Mouse (Mus musculus) kidney, postnatal 10 days (tissue): Measurements from ENCODE around the gene Mylk.

Experiments used
- DNase-seq: peaks from one replicate; pipeline ENCODE4 v3.0.0; 2021; ENCODE audit warnings: mixed read lengths

Gene Mylk

DNA sequence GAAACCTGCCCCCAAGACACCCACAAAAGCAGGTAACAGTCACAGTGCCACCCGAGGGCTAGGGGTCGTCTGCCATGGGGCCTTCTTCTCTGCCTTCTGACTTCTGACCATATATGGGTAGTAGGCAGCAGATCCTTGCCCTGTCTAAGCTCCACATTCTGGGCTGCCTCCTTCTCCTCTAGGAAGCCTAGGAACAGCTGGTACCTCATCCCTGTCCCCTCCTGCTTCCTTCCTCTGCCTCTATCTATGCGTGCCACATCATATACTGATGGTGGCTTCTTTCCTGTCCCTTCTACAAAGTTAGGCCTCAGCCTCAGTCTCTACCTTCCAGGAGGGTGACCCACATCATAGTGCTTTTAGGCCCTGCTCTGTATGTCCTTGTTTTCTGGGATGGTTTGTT, 207.8 kb downstream of the Mylk start:
- DNase-seq: no peak

DNA sequence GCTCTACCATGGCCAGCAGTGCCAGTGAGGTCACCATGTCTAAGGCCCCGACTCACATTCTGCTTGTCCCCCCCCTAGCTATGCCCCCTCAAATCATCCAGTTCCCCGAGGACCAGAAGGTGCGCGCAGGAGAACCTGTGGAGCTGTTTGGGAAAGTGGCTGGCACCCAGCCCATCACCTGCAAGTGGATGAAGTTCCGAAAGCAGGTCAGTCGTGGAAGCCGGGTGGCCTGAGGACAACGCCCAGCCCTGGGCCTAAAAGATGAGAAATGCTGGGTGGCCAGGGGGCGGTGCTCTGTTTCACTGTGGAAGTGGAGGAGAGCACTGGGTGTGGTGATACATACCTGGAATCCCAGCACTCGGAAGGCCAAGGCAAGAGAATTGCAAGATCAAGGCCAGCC, 208.5 kb downstream of the Mylk start:
- no peak for DNase-seq

DNA sequence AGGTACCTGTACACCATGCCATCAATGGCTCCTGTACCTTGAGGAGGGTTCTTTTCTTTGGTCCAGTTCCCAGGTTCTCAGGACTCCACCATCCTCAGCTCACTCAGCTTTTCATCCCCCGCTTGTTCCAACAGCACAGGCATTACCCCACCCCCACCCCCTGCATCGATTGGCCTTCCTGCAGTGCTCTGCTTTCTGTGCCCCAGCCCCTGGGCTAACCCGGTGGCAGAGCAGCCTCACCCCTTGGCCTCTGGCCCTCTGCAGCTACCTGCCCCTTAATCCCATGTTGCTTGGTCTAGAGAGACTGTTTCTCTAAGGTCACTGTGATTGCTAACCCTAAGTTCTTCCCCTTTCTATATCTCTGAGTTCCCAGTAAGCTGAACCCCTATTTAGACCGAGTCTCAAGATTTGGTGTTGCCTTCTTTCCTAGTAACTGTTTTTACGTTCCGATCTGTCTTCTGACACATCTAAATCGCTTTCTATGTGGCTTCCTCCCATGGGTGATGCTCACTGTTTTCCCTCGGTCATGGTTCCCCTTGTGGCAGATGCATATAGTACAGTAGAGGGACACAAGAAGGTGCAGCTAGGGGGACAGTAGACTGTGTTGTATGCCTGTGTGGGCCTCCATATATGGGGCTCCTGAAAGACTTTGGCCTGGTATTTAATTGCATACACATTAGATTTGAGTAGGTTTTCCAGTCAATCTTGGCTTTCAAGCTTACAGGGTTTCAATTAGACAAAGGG, 212.6 kb downstream of the Mylk start:
- DNase-seq: no peak

DNA sequence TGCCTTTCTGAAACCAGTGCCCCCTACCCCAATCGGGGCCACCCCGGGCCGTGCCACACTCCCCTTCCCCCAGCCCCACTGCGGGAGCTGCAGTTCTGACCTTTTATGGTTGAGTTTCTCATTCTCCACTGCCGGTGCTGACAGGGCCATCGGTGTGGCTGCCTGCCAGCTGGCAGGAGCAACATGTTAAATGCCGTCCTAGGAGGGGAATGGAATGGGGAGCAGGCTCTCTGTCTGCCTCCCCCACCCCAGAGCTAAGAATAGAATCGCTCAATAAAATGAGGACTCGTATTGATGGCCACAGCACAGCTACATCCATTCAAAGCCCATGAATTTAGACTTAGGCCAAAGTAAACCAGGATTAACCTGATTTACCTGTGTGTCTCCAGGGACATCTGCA, 213.7 kb downstream of the Mylk start:
- DNase-seq: peak; percentile 92

DNA sequence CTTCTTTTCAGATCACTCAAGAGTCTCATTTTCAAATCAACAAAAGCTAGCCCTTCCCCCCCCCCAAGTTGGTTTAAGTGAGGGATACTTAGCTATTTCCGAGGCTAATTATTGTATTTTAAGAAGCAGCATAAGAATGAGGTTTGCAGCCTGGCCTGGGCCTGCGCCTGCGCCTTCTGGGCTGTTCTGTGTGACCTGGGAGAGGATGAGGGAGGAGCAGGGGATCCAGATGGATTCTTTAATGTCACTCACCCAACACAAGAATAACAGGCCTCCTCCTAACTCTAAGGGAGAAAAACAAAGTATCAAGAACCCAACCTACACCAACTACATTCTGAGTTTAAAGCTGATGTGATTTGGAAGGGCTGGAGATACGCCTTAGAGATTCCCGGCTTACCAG, 214.3 kb downstream of the Mylk start:
- DNase-seq: peak; percentile 78

DNA sequence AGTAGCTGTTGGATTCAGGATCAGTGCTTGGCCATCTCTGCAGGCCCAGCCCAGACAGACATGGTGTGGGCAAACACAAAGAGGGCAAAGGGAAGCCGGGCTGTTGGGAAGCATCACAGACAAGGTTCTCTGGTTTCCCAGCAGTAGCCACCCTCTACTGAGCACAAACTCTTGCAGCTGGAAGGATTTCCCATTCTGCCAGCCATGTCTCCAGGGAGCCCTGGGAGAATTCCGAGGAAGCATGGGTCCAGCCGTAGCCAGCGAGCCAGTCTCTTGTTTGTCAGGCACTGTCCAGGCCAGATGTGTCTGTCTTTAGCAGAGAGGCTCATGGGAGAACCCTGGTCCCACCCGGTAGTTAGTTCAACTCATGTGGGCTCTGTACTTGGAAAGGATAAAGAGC, 215.2 kb downstream of the Mylk start:
- peak; percentile 37 for DNase-seq

DNA sequence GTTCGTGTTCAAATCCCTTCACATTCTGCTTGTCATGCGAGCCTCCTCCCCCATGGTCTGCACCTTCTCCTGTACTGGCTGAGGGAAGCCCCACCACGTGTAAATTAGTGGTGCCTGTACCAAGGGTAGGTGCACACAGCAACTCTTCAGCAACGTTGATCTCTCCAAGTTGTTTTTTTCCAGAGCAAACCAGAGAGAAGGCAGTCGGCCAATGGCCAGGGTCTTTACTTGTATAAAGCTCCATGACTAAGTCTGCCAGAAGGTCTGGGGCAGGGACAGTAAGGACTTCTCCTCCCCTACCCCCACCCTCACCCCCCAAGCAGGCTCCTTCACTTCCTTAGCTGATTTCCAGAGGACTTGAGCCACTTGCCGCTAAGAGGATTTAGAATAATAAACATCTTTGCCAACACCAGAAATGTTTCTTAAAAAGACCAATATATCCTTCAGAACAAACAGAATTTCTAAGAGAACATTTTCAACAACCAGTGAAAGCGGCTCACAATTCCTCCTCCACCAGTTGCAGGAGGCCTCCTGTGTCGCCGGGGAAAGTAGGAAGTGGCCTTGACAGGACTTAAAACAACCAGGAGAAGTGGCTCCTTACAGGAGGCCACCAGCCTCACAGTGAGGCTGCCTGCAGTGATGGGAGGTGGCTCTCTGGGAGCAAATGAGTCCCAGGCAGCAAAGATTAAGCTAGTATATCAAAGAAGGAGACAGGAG, 216.0 kb downstream of the Mylk start:
- peak; percentile 41 for DNase-seq

DNA sequence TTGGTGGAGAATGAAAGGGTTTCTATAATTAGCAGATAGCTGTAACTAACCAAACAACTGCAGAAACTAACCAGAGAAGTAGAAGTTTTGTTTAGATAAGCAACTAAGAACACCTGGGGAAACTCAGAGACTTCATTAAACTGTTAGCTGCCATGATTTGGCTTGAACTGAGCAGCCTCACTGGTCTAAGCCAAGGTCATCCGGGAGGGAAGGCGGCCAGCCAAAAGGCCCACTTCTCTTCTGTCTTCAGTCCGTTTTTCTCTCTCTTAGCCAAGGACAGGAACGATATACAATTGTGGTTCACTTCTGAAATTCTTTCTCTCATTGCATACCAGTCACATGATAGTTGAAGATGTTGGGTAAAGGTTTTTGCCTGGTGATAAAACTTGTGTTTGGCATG, 217.3 kb downstream of the Mylk start:
- DNase-seq: peak; percentile 77

DNA sequence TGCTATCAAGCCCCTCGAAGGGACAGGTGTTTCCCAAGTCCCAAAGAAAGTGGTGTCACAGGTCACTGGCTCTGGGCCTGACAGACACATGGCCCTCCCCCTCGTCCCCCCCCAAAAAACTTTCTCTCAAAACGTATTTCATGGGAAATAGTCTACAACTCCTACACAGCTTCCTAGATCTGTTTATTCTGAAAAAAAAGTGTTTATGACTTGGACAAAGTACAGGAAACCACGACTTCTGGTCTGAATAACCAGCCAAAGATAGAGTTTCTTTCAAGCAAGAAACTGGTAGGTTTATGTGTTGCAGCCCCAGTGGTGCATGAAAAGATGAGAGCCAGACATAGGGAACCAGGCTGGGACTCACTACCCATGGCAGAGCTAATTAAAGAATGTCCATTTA, 218.0 kb downstream of the Mylk start:
- DNase-seq: no peak

DNA sequence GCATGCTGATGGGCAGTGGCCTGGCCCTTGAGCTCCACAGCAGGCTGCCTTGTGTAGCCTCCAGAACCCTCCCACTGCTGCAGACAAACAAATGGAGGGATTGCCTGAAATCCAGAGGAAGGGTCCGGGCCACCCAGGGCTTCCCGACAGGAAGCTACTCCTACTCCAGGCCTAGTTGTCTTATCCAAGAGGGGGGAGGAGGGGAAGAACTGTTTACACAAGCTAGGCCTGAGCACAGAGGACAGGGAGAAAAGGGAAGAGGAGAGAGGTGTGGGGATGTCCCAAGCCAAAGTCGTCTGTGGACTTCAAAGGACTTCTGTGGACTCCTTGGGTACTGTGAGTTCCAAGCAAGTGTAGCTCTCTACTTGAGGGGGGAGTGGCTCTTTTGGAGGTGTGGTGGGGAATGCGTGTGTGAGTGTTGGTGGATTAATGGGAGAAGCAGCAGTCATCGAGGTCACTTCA, 221.6 kb downstream of the Mylk start:
- DNase-seq: peak; percentile 67

DNA sequence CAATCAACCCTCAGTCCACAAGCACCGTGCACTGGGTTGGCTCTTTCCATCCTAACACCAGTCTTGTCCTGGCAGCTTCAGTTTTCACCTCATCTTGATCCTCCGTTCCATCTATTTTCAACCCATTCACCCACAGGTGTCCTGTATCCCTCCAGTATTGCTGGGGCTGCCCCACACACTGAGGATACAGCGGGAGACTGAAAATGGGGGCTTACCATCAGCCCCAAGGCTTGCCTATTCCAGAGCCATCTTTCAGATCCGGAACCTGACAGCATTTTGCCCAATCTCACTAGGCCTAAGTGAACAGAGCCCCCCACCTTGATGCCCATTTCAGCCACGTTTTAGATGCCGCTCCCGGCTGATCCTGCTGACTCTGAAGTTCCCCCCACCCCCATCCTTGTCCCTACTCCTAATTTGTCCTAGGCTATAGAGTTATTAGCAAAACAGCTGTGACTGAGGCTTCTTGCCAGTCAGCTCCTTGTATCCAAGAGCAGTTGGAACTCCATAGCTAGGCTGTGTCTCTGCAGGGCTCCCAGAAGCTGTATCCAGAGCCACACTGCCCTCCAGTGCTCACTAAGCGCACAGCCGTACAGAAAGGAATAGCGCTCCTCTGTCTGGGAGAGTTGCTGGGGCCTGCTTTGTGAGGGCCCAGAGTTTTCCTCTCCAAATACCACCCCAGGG, 222.2 kb downstream of the Mylk start:
- peak; percentile 89 for DNase-seq

DNA sequence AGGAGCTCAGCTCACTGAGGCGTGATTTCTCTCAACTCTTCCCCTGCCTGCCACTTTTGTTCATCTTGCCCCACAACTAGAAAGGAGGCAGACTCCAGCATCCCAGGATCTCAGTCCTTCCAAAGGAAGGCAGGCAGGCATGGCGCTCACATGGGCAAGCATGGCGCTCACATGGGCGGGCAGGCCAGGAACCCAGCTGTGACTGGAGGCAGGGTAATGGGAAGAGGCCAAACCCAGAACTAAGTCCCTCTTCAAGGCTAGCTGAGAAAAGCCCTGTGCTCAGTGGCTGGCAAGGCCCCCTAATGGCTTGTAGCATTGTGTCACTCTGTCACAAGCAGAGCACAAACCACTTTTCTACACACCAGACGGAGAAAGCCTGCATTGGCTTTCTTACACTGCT, 223.2 kb downstream of the Mylk start:
- no peak for DNase-seq

DNA sequence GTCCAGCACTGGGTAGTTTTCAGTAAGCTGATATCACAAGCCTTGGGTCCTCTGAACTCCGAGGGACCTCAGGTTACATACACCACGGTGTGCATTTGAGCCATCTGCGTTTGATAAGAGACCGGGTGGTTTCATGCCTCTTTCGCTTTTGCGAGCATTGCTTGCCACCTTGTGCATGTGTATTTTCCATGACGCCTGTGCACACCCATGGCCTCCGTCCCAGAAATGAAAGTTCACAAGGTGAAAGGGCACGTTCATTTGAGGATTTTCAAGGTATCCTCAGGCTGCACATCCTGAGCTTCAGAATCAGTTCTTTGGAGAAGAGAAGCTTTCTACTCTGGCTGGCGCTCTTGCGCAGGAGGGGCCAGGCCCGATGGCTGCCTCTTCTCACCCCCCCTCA, 227.5 kb downstream of the Mylk start:
- no peak for DNase-seq

DNA sequence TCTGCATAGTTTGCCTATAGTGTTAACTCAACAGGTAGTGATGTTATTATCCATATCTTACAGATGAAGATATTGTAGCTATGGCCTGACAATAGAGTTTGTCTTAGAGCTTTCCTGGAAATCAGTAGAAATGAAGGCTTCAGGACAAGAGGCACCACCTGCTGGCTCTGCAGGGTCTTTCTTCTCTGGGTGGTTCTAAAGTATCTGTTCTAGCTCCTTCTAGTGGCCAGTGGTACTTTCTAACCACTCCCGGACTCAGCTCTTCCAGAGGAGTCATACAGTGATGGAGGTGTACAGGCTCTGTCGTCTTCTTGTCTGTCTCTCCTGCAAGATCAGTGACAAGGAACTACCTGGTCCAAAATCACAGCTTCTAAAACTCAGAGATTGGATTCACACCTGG, 230.5 kb downstream of the Mylk start:
- DNase-seq: peak; percentile 42

DNA sequence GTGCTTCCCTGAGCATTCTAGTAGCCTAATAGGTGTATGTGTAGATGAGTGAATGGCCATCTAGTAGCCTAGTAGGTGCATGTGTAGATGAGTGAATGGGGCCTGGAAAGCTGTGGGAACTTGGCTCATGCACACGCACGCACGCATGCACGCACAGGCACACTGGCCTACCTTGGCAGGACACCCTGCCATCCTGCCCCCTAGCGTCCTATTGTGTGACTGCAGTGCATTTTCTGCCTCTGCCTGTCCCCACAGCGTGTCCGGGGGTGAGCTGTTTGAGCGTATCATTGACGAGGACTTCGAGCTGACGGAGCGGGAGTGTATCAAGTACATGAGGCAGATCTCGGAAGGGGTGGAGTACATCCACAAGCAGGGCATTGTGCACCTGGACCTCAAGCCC, 231.6 kb downstream of the Mylk start:
- DNase-seq: peak; percentile 49

DNA sequence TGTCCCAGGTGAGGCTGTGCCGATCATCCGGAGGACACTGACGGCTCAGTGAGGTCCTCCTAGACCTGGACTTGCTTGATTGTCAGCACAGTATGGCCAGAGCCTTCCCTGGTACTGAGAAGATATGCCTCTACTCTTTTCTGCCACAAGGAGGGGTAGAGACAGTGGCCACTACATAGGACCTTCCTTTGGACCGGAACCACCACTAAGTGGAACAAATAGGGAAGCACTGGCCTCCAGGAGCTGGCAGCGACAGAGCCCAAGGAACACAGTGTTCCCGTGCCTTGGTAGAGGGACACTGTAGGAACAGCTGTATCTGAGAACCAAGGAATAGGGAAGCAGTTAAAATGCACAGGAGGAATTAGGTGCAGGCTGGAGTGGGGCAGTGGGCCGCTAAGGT, 233.0 kb downstream of the Mylk start:
- no peak for DNase-seq

DNA sequence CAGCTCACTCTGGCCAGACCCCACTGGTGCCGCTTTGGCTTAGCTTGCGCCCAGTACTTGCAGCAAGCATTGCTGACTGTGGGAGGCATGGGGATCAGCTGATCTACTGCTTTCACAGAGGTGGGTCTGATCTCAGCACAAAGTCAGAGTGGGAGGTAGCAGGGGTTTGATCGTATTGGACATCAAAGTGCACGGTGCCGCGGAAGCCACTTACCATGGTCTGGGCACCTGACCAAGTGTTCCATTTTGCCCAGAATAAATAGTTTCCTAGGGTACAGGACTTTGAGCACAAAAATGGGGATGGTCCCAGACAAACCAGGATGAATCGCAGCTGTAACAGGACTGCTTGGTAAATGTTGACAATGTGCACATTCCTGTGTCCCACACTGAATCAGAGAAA, 236.0 kb downstream of the Mylk start:
- DNase-seq: no peak

DNA sequence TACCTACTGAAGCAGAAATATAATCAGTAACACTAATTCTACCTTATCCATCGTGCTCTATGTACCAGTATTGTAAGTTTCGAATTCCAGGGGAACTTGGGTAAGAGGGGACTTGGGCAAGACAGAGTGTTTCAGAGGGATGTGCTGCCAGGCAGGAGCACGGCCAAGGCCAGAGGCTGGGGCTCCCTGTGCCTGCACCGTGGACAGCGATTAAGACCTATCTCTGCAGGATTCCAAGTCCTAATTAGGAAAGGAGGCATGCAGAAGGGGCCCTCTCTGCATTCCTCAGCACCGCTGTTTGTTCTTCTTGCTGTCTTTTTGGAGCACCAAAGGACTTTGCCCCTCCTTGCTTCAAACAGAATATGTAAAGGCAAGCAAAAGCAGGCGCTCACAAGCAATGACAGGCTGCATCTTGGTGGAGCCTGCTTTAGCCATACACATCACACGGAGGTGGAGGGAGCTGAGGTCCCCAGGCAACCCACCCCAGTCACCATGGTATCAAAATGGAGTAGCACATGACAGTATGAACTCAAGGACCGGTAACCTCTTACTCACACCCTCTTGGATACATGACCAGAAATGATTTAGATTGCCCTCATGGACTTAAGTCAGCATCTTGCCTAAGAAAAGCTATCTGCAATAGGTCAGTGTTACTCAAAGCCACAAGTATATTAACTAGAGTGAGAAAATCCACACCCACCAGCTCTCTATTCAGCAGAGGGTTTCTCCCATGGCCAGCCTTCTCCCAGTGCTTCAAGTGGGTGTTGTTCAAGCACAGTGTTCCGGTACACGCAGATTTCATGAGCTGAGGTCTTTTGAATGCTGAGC, 239.4 kb downstream of the Mylk start:
- DNase-seq: no peak

DNA sequence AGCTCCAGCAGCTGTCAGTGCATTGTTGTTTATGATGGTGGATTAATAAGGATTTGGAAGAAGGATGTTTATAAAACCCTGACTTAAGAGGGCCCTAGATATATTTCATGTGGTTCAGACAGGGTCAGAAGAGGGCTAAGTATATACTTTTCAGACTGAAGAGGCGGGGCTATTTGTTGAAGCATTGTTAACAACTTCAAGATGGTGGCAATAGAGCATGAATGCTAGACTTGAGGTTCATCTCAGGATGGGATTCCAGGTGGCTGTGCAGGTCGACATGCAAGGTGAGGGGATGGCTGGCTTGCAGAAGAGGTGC, 240.0 kb downstream of the Mylk start:
- DNase-seq: no peak

DNA sequence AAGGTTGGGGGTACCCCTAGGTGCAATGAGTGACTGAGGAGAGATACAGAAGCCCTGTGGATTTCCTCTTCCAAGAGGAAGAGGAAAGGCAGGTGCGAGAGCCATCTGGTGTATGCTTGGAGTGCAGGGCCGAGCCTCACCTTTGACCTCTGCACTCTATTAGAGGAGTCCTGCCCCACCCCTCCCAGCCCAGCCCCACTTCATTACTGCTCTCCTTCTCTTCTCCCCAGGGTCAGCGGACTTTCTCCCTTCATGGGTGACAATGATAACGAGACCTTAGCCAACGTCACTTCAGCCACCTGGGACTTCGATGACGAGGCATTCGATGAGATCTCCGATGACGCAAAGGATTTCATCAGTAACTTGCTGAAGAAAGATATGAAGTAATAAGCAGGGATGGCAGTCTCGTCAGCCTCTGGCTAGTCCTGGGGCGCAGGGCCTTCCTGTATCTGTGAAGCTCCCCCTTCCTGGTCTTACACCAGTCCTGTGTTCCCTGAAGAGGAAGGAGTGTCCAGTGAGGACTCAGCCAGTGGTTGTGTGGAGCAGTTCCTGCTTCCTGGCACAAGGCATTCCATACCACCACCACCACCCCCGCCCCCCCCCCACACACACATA, 241.3 kb downstream of the Mylk start:
- no peak for DNase-seq

DNA sequence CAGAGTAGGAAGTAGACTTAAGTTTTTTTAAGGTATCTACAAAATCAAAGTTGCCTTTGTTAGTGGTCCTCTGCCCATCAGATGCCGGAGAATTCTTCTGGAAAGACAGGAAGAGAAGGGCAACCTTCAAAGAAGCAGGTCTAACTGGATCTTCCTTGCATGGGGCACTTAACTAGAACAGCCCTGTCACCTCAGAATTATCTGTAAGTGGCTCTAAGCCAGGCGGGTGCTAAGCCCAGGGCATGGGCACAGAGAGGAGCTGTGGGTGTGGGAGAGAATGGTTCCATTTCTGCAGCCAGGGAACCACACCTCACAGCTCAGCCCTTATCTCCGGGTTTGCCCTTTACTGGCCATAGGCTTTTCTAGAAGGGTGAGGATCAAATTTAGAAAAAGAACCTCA, 246.4 kb downstream of the Mylk start:
- no peak for DNase-seq

DNA sequence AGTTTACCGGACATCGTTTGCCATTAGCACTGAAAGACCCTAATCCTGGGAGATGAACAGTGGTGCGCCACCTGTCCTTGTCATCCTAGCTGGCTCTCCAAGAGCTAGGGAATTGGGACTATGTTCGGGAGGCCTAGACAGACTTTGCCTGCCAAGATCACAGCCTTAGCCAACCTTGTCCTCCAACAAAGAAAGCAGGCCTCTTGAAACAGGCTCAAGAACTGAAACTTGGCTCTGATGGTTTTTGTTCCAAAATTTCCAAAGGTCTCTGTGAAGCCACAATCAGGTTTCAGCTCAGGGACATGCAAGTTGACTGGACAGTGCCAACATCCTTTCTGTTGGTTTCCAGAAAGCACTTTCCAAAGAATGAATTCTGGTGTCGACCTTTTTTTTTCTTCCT, 247.8 kb downstream of the Mylk start:
- no peak for DNase-seq
